Mouse (Mus musculus) G1E (cell line): ENCODE measurements around the gene Zkscan6.

Experiments used
- CTCF ChIP-seq: IDR thresholded peaks from 2 replicates; pipeline ENCODE4 v1.5.1; 2012; ENCODE audit warnings: low read depth, low read length, inconsistent platforms, mixed read lengths
- GATA1 ChIP-seq: IDR thresholded peaks from 2 replicates; pipeline ENCODE4 v1.6.1; 2012; ENCODE audit warnings: borderline replicate concordance, low read length, inconsistent platforms, mixed read lengths
- POLR2AphosphoS5 ChIP-seq: IDR thresholded peaks from 2 replicates; pipeline ENCODE4 v1.6.1; 2012; ENCODE audit warnings: low read depth, low read length, inconsistent platforms; ENCODE audit not compliant: insufficient replicate concordance
- TAL1 ChIP-seq: conservative IDR thresholded peaks from 2 replicates; pipeline ENCODE4 v1.6.1; 2012; ENCODE audit warnings: low read depth, low read length, inconsistent platforms, mixed read lengths

GRCm38 (mm10) chr11:65806321-65806904 lies 562 bp upstream of the Zkscan6 start:
- TF ChIP-seq CTCF: no peak
- TF ChIP-seq TAL1: no peak
- TF ChIP-seq GATA1: no peak
- no peak for TF ChIP-seq POLR2AphosphoS5
